Mouse (Mus musculus) megakaryocyte, embryonic 14.5 days (primary cell): ENCODE measurements around the gene Fam98b.

ENCODE experiments used
- FLI1 ChIP-seq: IDR thresholded peaks from 2 replicates; pipeline ENCODE4 v1.6.1; 2012; ENCODE audit warnings: low read length, inconsistent platforms, mixed read lengths
- GATA1 ChIP-seq: IDR thresholded peaks from 3 replicates; pipeline ENCODE4 v1.6.1; 2012; ENCODE audit warnings: mixed read lengths, low read length, inconsistent platforms, borderline replicate concordance

- TF ChIP-seq GATA1 = no peak
- no peak for TF ChIP-seq FLI1
Observed at GRCm38 (mm10) chr2:117219536-117219935, 30.0 kb upstream of the Fam98b start.
